Mouse (Mus musculus) liver, embryonic 14 days (tissue): ENCODE results near the gene Olfr270. TPM values are rescaled to one million over a fixed set of nuclear protein-coding genes. Genes with fewer than 3 reads are reported as not detected.

Source experiments
- polyA plus RNA-seq: library from polyadenylated mRNA; depleted of rRNA; stranded (reverse); fragments of >200 nt; gene quantifications from 2 replicates; pipeline ENCODE4 v1.2.3, GENCODE M21; 2012; rRNA removed

The Olfr270 gene
- not detected in 2 replicates for polyA plus RNA-seq

DNA sequence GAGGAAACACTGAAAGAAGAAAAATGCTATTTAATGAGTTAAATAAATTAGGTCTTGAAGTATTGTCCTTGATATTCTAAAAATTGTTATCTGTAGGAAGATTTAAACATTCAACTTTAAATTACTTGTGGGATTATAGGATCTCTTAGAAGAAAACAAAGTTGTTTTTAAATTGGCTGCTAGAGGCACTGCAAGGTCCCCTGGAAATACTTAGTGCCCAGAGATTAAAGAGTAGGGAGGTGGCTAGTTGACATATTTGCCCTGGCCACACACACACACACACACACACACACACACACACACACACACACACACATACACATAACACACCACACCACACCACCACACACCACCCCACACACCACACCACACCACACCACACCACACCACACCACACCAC lies at the start of gene Olfr270:
TSS of gene Olfr270 (plus strand) at position 301 of the 400 bp plus-strand sequence.

DNA sequence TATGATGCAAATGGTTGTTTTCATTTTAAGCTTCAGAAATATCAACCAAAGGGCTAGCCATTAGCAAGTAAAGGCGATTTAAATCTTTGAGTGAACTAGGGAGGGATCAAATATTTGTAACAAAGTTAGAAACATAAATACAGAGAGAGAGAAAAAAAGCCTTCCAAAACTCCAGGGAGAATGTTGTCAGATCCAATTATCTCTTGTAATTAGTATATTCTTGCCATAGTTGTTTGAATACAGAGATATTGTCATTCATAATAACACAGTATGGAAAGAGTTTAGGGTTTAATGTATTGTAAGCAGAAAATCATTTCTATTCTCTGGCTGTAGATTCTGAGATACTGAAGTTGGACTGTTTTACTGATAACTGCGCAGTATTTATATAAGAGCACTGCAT lies 45.3 kb upstream of the Olfr270 start, which contains the start of gene Olfr272:
TSS of gene Olfr272 (minus strand) at position 101 of the 400 bp plus-strand sequence.

DNA sequence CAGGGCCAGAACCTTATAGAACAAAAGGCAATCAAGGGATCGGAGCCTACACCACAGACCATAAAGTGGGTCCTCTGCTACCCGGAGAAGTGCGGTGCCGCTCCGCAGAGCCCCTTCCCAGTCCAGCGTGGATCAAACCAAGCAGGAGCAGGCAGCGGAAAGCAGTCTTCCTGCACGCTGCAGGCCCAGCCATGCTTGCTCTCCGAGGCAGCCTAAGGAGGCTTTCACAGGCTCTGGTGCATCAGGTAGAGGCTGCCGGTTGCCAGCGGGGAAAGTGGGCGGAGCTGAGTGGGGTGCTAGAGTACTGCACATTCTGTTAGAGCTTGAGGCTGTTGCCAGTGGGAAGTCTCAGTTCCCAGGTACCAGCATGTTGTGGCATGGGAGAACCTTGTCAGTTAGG lies 24.9 kb downstream of the Olfr270 start, which contains the start of gene Nipsnap3a:
TSS of gene Nipsnap3a (plus strand) at position 25 of the 400 bp plus-strand sequence.

GRCm38 (mm10) chr4:53011732-53012361 lies 47.5 kb downstream of the Olfr270 start, which contains the start of gene Nipsnap3b:
Gene Nipsnap3b, plus strand, starts transcription at chr4:53011880.

Other genes with a start within 250 kb of the Olfr270 start
- not detected in 2 replicates for gene Olfr275, start 149.9 kb upstream of the Olfr270 start, polyA plus RNA-seq
- not detected in 2 replicates for gene Olfr273, start 105.3 kb upstream of the Olfr270 start, polyA plus RNA-seq
- gene Olfr272, start 45.4 kb upstream of the Olfr270 start, polyA plus RNA-seq = not detected in 2 replicates
- not detected in 2 replicates for gene Nipsnap3a, start 24.7 kb downstream of the Olfr270 start, polyA plus RNA-seq
- gene Nipsnap3b, start 47.3 kb downstream of the Olfr270 start, polyA plus RNA-seq = 11.5 and 16.1 TPM in 2 replicates
- gene Abca1, start 195.3 kb downstream of the Olfr270 start, polyA plus RNA-seq = 6.9 and 8.0 TPM in 2 replicates